Mouse (Mus musculus): ENCODE measurements at regions not wholly inside any gene's neighbourhood (a gene's known extent, or its start where the extent isn't known, plus 50 kb on each side); places are given as distances from the start of the nearest gene placed in this dataset.

- no peak for DNase-seq (ENCODE audit: extremely low spot score)
Measured at GRCm38 (mm10) chr9:47391669-47392068, 138.3 kb upstream of the Cadm1 start.

- DNase-seq (ENCODE audit: extremely low spot score): no peak
Measured at GRCm38 (mm10) chr9:47399598-47399997, 130.4 kb upstream of the Cadm1 start.

GRCm38 (mm10) chr9:47400117-47400823, 129.7 kb upstream of the Cadm1 start:
- DNase-seq (ENCODE audit: extremely low spot score): peak; percentile 67

GRCm38 (mm10) chr9:47401511-47401910, 128.5 kb upstream of the Cadm1 start:
- no peak for DNase-seq (ENCODE audit: extremely low spot score)

GRCm38 (mm10) chr9:47403317-47403716, 126.7 kb upstream of the Cadm1 start:
- no peak for DNase-seq (ENCODE audit: extremely low spot score)

- DNase-seq (ENCODE audit: extremely low spot score): no peak
Measured at GRCm38 (mm10) chr9:47404821-47405220, 125.2 kb upstream of the Cadm1 start.

GRCm38 (mm10) chr9:47405547-47405946, 124.4 kb upstream of the Cadm1 start:
- peak; percentile 28 for DNase-seq (ENCODE audit: extremely low spot score)

- peak; percentile 45 for DNase-seq (ENCODE audit: extremely low spot score)
Measured at GRCm38 (mm10) chr9:47407007-47407670, 122.8 kb upstream of the Cadm1 start.

GRCm38 (mm10) chr9:47408061-47408460, 121.9 kb upstream of the Cadm1 start:
- peak; percentile 80 for DNase-seq (ENCODE audit: extremely low spot score)

- no peak for DNase-seq (ENCODE audit: extremely low spot score)
Measured at GRCm38 (mm10) chr9:47409579-47409978, 120.4 kb upstream of the Cadm1 start.

- peak; percentile 44 for DNase-seq (ENCODE audit: extremely low spot score)
Measured at GRCm38 (mm10) chr9:47412786-47413185, 117.2 kb upstream of the Cadm1 start.

- DNase-seq (ENCODE audit: extremely low spot score): no peak
Measured at GRCm38 (mm10) chr9:47414350-47414988, 115.5 kb upstream of the Cadm1 start.

GRCm38 (mm10) chr9:47422151-47422599, 107.8 kb upstream of the Cadm1 start:
- DNase-seq (ENCODE audit: extremely low spot score): no peak

- no peak for DNase-seq (ENCODE audit: extremely low spot score)
Measured at GRCm38 (mm10) chr9:47422741-47423461, 107.1 kb upstream of the Cadm1 start.

- no peak for DNase-seq (ENCODE audit: extremely low spot score)
Measured at GRCm38 (mm10) chr9:47423462-47423832, 106.5 kb upstream of the Cadm1 start.

GRCm38 (mm10) chr9:47424191-47424590, 105.8 kb upstream of the Cadm1 start:
- DNase-seq (ENCODE audit: extremely low spot score): no peak

GRCm38 (mm10) chr9:47426712-47427111, 103.3 kb upstream of the Cadm1 start:
- DNase-seq (ENCODE audit: extremely low spot score): no peak

GRCm38 (mm10) chr9:47428710-47429341, 101.1 kb upstream of the Cadm1 start:
- DNase-seq (ENCODE audit: extremely low spot score): no peak

- no peak for DNase-seq (ENCODE audit: extremely low spot score)
Measured at GRCm38 (mm10) chr9:47429691-47430090, 100.3 kb upstream of the Cadm1 start.

GRCm38 (mm10) chr9:47432715-47433114, 97.3 kb upstream of the Cadm1 start:
- no peak for DNase-seq (ENCODE audit: extremely low spot score)

- DNase-seq (ENCODE audit: extremely low spot score): no peak
Measured at GRCm38 (mm10) chr9:47433185-47433584, 96.8 kb upstream of the Cadm1 start.

GRCm38 (mm10) chr9:47434091-47434490, 95.9 kb upstream of the Cadm1 start:
- DNase-seq (ENCODE audit: extremely low spot score): no peak
